Mouse (Mus musculus) embryonic facial prominence, embryonic 11.5 days (tissue): ENCODE data around the gene Hdac5. TPM values are rescaled to one million over a fixed set of nuclear protein-coding genes. Genes with fewer than 3 reads are reported as not detected.

ENCODE experiments used
- microRNA-seq: library from miRNA; unstranded; fragments of <30 nt; microRNA quantifications from one replicate; pipeline ENCODE4, GENCODE M21; 2016; ENCODE audit warnings: borderline number of aligned reads
- polyA plus RNA-seq: library from polyadenylated mRNA; unstranded; fragments of >200 nt; fragmentation: Nextera tagmentation; extraction: Ambion mirVana; gene quantifications from 2 replicates; pipeline ENCODE4 v1.2.1, GENCODE M21; 2014

Gene Hdac5
- polyA plus RNA-seq, 1 experiment from 2014 or later, result 21.9 TPM

Small RNAs within 50 kb of the gene (microRNA-seq; reads per million reads assigned to microRNA genes)
- gene Mir8101, result not detected

Other genes starting within 250 kb of the Hdac5 start
- not detected in 2 replicates for gene Cfap97d1, start 245.9 kb downstream of the Hdac5 start, polyA plus RNA-seq
- gene Dusp3, start 243.2 kb downstream of the Hdac5 start, polyA plus RNA-seq, result 11.3 and 12.2 TPM in 2 replicates
- gene Mpp3, start 201.7 kb downstream of the Hdac5 start, polyA plus RNA-seq, result 6.3 and 6.8 TPM in 2 replicates
- gene Cd300lg, start 188.7 kb downstream of the Hdac5 start, polyA plus RNA-seq, result 0.17 and 0.32 TPM in 2 replicates
- gene Mpp2, start 141.7 kb downstream of the Hdac5 start, polyA plus RNA-seq, result 7.4 and 9.1 TPM in 2 replicates
- gene Ppy, start 128.8 kb downstream of the Hdac5 start, polyA plus RNA-seq, result not detected in 2 replicates
- gene Pyy, start 122.3 kb downstream of the Hdac5 start, polyA plus RNA-seq, result not detected in 2 replicates
- not detected in 2 replicates for gene Nags, start 84.7 kb downstream of the Hdac5 start, polyA plus RNA-seq
- gene Tmem101, start 73.8 kb downstream of the Hdac5 start, polyA plus RNA-seq, result 37.0 and 37.8 TPM in 2 replicates
- 71.3 and 76.5 TPM in 2 replicates for gene Lsm12, start 44.9 kb downstream of the Hdac5 start, polyA plus RNA-seq
- 33.3 and 37.1 TPM in 2 replicates for gene G6pc3, start 40.5 kb downstream of the Hdac5 start, polyA plus RNA-seq
- 20.8 and 20.9 TPM in 2 replicates for gene BC030867, start 18.7 kb upstream of the Hdac5 start, polyA plus RNA-seq
- 0.11 TPM in 1 of 2 replicates, not detected in the other for gene Asb16, start 38.6 kb upstream of the Hdac5 start, polyA plus RNA-seq
- gene Tmub2, start 54.8 kb upstream of the Hdac5 start, polyA plus RNA-seq, result 40.9 and 50.1 TPM in 2 replicates
- gene Atxn7l3, start 66.5 kb upstream of the Hdac5 start, polyA plus RNA-seq, result 15.1 and 17.3 TPM in 2 replicates
- gene Ubtf, start 89.6 kb upstream of the Hdac5 start, polyA plus RNA-seq, result 81.0 and 84.5 TPM in 2 replicates
- 25.8 and 28.5 TPM in 2 replicates for gene Slc4a1, start 136.0 kb upstream of the Hdac5 start, polyA plus RNA-seq
- gene Rundc3a, start 163.2 kb upstream of the Hdac5 start, polyA plus RNA-seq, result 11.8 and 12.1 TPM in 2 replicates
- gene Slc25a39, start 177.8 kb upstream of the Hdac5 start, polyA plus RNA-seq, result 168 and 185 TPM in 2 replicates
- gene Grn, start 200.1 kb upstream of the Hdac5 start, polyA plus RNA-seq, result 38.8 and 52.0 TPM in 2 replicates
- 8.6 and 8.8 TPM in 2 replicates for gene Fam171a2, start 217.5 kb upstream of the Hdac5 start, polyA plus RNA-seq
- 4.4 and 4.5 TPM in 2 replicates for gene Itga2b, start 240.0 kb upstream of the Hdac5 start, polyA plus RNA-seq